In the genomic region with DNA sequence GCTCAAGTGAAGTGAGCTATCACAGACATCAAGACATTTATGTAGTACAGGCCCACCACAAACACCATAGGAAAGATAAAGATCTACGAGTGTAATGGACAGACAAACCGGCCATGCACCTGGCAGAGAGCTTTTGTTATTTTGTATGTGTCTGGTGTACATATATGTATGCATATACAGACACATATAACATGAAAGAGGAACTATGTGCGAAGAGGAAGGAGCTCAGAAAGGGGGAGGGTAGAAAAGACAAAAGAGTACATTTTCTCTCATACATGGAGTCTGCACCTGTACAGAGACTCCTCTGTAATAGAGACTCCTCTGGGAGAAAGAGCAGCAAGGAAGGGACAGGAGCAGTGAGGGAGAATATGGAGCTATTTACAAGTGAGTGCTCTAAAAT, we compare ENCODE assay signal across 14 mouse cellular contexts.
"Had no signal": no experiment of that assay in that cellular context is flagged by ENCODE, and none has a peak within 500 bp of the region (broad histone marks: within the 10 kb centered on the region; RNA-seq: fewer than 3 reads in every experiment).

No protein-coding gene starts in this region.

- H3K9ac ChIP-seq: limb, embryonic 15.5 days; liver, embryonic 12.5 days; lung, embryonic 14.5 days; midbrain, embryonic 15.5 days; neural tube, embryonic 13.5 days had no signal

- DNase-seq: kidney, adult 8-10 months; kidney, postnatal 36 days; layer of hippocampus, adult 9-11 months; layer of hippocampus, postnatal 36 days; lung, embryonic 14.5 days; lung, postnatal 14 days; thymus, adult 18-20 months; thymus, postnatal 25 days had no signal

- H3K27ac ChIP-seq: limb, embryonic 15.5 days; liver, embryonic 12.5 days; macrophage; midbrain, embryonic 15.5 days; neural tube, embryonic 13.5 days had no signal

- H3K27me3 ChIP-seq: limb, embryonic 15.5 days; liver, embryonic 12.5 days; midbrain, embryonic 15.5 days; neural tube, embryonic 13.5 days had no signal

- H3K9me3 ChIP-seq: limb, embryonic 15.5 days; liver, embryonic 12.5 days; midbrain, embryonic 15.5 days; neural tube, embryonic 13.5 days had no signal

- H3K36me3 ChIP-seq: limb, embryonic 15.5 days; liver, embryonic 12.5 days; midbrain, embryonic 15.5 days; neural tube, embryonic 13.5 days had no signal

- H3K4me3 ChIP-seq: limb, embryonic 15.5 days; liver, embryonic 12.5 days; midbrain, embryonic 15.5 days; neural tube, embryonic 13.5 days had no signal

- H3K4me2 ChIP-seq: limb, embryonic 15.5 days; liver, embryonic 12.5 days; lung, embryonic 14.5 days; midbrain, embryonic 15.5 days; neural tube, embryonic 13.5 days had no signal

- ATAC-seq: intestine, postnatal 0 days; liver, embryonic 12.5 days; midbrain, embryonic 15.5 days had no signal
